Mouse (Mus musculus): ENCODE data around the gene Sema4c. TPM values are rescaled to one million over a fixed set of nuclear protein-coding genes. Genes with fewer than 3 reads are reported as not detected.

The Sema4c gene
- polyA plus RNA-seq (2017; shearing (Covaris generic)), result 1.1 TPM

GRCm38 (mm10) chr1:36558031-36558993, at the start of gene Sema4c:
TSS of gene Sema4c (minus strand) at chr1:36558349.

GRCm38 (mm10) chr1:36546888-36547471, 11.2 kb downstream of the Sema4c start, which contains the start of gene Ankrd39:
TSS of gene Ankrd39 (minus strand) at chr1:36547445.

GRCm38 (mm10) chr1:36539186-36539585, 19.0 kb downstream of the Sema4c start, which contains the start of gene Gm42417:
TSS of gene Gm42417 (minus strand) at chr1:36539429.

GRCm38 (mm10) chr1:36536783-36537182, 21.4 kb downstream of the Sema4c start, which contains the start of gene Ankrd23:
TSS of gene Ankrd23 (minus strand) at chr1:36536883.

GRCm38 (mm10) chr1:36511289-36512021, 46.7 kb downstream of the Sema4c start, which contains the start of gene Cnnm3:
TSS of gene Cnnm3 (plus strand) at chr1:36511867.

Other genes with a start within 250 kb of the Sema4c start
- gene Kansl3, start 189.2 kb downstream of the Sema4c start, polyA plus RNA-seq (2017; shearing (Covaris generic)), result 89.9 TPM
- 0.51 TPM for gene Fer1l5, start 186.1 kb downstream of the Sema4c start, polyA plus RNA-seq (2017; shearing (Covaris generic))
- 23.3 TPM for gene Lman2l, start 113.1 kb downstream of the Sema4c start, polyA plus RNA-seq (2017; shearing (Covaris generic))
- gene Cnnm4, start 86.7 kb downstream of the Sema4c start, polyA plus RNA-seq (2017; shearing (Covaris generic)), result 4.6 TPM
- gene Cnnm3, start 46.5 kb downstream of the Sema4c start, polyA plus RNA-seq (2017; shearing (Covaris generic)), result 25.1 TPM
- 12.6 TPM for gene Ankrd23, start 21.5 kb downstream of the Sema4c start, polyA plus RNA-seq (2017; shearing (Covaris generic))
- gene Gm42417, start 18.9 kb downstream of the Sema4c start, polyA plus RNA-seq (2017; shearing (Covaris generic)), result 1.9 TPM
- gene Ankrd39, start 10.9 kb downstream of the Sema4c start, polyA plus RNA-seq (2017; shearing (Covaris generic)), result 22.4 TPM
- not detected for gene Fam178b, start 124.8 kb upstream of the Sema4c start, polyA plus RNA-seq (2017; shearing (Covaris generic))
- gene Cox5b, start 133.1 kb upstream of the Sema4c start, polyA plus RNA-seq (2017; shearing (Covaris generic)), result 376 TPM
- not detected for gene 4933424G06Rik, start 151.8 kb upstream of the Sema4c start, polyA plus RNA-seq (2017; shearing (Covaris generic))
- gene Actr1b, start 156.1 kb upstream of the Sema4c start, polyA plus RNA-seq (2017; shearing (Covaris generic)), result 54.3 TPM
- 186 TPM for gene Zap70, start 203.4 kb upstream of the Sema4c start, polyA plus RNA-seq (2017; shearing (Covaris generic))